Mouse (Mus musculus) testis, adult 2 months (tissue): ENCODE results near the gene Igsf9. TPM values are rescaled to one million over a fixed set of nuclear protein-coding genes. Genes with fewer than 3 reads are reported as not detected.

Experiments
- H3K27ac ChIP-seq: fragments of 200-500 bp; 2 replicates; pipeline ENCODE4 v1.5.1; 2012; ENCODE audit warnings: low read depth, low read length; ENCODE audit not compliant: control insufficient read depth, insufficient read depth
- H3K27me3 ChIP-seq: fragments of 200-500 bp; 2 replicates; pipeline ENCODE4 v1.6.1; 2012; ENCODE audit warnings: mild to moderate bottlenecking, low read length, moderate library complexity; ENCODE audit not compliant: control insufficient read depth, insufficient read depth
- H3K36me3 ChIP-seq: fragments of 200-500 bp; 2 replicates; pipeline ENCODE4 v1.6.1; 2012; ENCODE audit warnings: mild to moderate bottlenecking, low read length; ENCODE audit not compliant: control insufficient read depth, insufficient read depth
- H3K4me1 ChIP-seq: fragments of 200-500 bp; 2 replicates; pipeline ENCODE4 v1.6.1; 2012; ENCODE audit warnings: low read length; ENCODE audit not compliant: control insufficient read depth, insufficient read depth
- H3K4me3 ChIP-seq: fragments of 200-500 bp; 2 replicates; pipeline ENCODE4 v1.5.1; 2012; ENCODE audit warnings: low read depth, mild to moderate bottlenecking, low read length, moderate library complexity, mixed read lengths; ENCODE audit not compliant: control insufficient read depth
- CTCF ChIP-seq: fragments of 200-500 bp; IDR thresholded peaks from 2 replicates; pipeline ENCODE4 v1.5.1; 2012; ENCODE audit warnings: low read depth, mild to moderate bottlenecking, inconsistent platforms, low read length, moderate library complexity; ENCODE audit not compliant: control insufficient read depth, insufficient read depth, insufficient replicate concordance
- POLR2A ChIP-seq: fragments of 200-500 bp; IDR thresholded peaks from 2 replicates; pipeline ENCODE4 v1.6.1; 2012; ENCODE audit warnings: low read depth, mild to moderate bottlenecking, inconsistent platforms, low read length, moderate library complexity; ENCODE audit not compliant: control insufficient read depth
- polyA plus RNA-seq: library from polyadenylated mRNA; depleted of rRNA; stranded (reverse); fragments of >200 nt; gene quantifications from 2 replicates; pipeline ENCODE4 v1.2.3, GENCODE M21; 2012; rRNA removed

Gene Igsf9
- polyA plus RNA-seq, 1 experiment, result 66.1 TPM

DNA sequence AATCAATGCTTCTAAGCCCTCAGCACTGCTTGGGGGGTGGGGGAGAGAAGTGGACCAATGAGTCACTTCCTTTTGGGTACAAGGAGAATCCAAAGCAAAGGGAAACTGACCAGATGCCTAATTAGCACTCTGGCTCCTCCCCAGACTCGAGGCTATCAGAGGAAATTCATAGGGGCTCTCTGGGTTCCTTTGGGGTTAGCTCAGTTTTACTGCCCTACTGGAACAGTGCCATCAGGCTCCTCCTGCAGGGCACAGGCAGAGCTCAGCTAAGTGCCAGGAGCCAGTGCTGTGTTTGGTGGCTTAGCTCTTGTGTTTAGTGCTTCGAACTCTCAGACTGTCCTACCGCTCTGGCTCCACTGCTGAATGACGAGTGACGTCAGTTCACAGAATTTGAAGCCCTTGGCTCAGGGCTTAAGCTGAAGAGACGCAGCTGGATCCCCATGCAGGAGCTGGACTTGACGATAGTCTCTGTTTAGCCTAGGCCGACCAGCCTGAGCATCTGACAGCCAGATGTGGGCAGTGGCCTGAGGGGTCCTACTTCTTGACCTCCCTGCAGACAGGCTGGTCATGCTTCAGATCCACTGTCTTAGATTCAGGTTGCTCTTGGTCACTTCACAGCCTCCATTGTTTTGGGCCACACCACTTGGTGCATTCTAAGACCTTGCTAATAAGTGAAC lies 49.1 kb downstream of the Igsf9 start:
- TF ChIP-seq CTCF (no peak), POLR2A (no peak)
- H3K4me1 ChIP-seq, result peaks cover 11% of the 10 kb centered on the region
- no peak overlapping the region for H3K4me3 ChIP-seq
- H3K36me3 ChIP-seq, result no peaks in the 10 kb centered on the region
- no peaks in the 10 kb centered on the region for H3K27me3 ChIP-seq
- H3K27ac ChIP-seq, result no peak overlapping the region

GRCm38 (mm10) chr1:172532551-172532950 lies 51.0 kb downstream of the Igsf9 start:
- no peak for TF ChIP-seq POLR2A
- TF ChIP-seq CTCF, result no peak
- Histone ChIP-seq H3K36me3 (no peaks in the 10 kb centered on the region), H3K4me1 (peaks cover 8% of the 10 kb centered on the region), H3K27me3 (no peaks in the 10 kb centered on the region), H3K4me3 (peak overlapping the region; percentile 9; the same call in 1 of the 2 replicates), H3K27ac (no peak overlapping the region)

DNA sequence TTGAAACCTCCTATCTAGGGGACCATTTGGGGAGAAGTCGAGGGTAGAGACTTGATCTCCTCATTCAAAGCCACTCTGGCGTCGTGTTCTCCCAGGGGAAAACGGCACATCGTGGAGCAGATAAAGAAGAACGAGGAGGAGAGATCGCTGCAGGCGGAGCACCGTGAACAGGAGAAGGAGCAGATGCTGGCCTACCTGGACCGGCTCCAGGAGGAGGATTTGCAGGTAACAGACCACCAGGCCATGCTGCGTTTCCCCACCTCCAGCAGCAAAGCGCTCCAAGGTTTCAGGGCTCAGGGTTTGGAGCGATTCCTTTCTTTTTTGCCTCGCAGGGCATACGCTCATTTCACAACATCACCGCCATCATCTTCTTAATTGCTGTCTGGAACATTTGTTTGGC lies 53.5 kb downstream of the Igsf9 start:
- no peaks in the 10 kb centered on the region for H3K36me3 ChIP-seq
- H3K4me1 ChIP-seq, result peaks cover 8% of the 10 kb centered on the region
- TF ChIP-seq CTCF, result no peak
- no peak for TF ChIP-seq POLR2A
- H3K4me3 ChIP-seq, result no peak overlapping the region
- H3K27me3 ChIP-seq, result no peaks in the 10 kb centered on the region
- H3K27ac ChIP-seq, result no peak overlapping the region

DNA sequence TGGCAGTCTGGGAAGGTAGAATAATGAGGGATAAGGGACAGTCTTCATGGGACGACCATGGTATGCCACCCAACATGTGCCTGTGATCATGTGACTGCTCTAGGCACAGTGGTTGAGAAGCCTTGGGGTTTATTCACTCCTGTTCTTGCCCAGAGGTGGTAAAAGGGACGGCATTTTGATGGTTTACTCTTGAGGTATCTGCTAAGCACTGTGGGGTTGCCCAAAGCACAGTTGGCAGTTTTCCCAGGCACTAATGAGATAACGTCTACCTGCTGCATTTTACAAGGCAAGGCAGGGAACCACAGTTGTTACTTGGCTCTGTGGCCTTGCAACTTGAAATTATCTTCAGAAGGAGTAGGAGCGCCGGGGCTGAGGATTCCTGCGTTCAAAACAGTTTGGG lies 58.2 kb downstream of the Igsf9 start:
- no peak for TF ChIP-seq POLR2A
- TF ChIP-seq CTCF, result no peak
- H3K36me3 ChIP-seq, result no peaks in the 10 kb centered on the region; the same call in 1 of the 2 replicates
- H3K27ac ChIP-seq, result no peak overlapping the region

DNA sequence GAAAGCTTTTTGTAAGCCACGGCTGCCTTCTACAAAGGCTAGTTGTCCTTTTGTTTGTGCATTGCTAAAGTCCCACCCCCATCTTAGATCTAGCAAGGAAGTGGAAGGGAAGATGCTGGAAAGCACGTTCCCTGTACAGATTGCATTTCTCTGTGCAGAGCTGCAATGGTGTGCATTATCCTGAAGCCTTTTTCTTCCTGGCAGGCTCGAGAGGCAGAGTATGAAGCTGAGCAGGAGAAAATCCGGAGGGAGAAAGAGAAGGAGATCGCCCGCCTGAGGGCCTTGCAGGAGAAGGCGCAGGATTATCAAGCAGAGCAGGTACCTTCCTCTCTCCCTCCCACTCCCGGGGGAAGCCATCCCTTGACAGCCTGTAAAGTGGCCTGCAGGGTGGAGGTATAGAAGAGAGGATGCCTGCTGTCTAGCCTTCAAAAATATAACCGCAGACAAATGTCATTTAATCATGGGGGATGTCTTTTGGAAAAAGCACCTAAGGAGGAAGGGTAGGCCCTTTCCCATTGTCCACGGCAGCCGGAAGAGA lies 58.8 kb downstream of the Igsf9 start:
- H3K27ac ChIP-seq, result no peak overlapping the region
- peaks cover 5% of the 10 kb centered on the region for H3K4me1 ChIP-seq
- TF ChIP-seq POLR2A (no peak), CTCF (no peak)
- H3K36me3 ChIP-seq, result no peaks in the 10 kb centered on the region; the same call in 1 of the 2 replicates
- no peak overlapping the region for H3K4me3 ChIP-seq
- no peaks in the 10 kb centered on the region for H3K27me3 ChIP-seq

More for the DNA sequence above, 58.2 kb downstream of the Igsf9 start:
- no peaks in the 10 kb centered on the region for H3K27me3 ChIP-seq
- peaks cover under 1% of the 10 kb centered on the region; the same call in 1 of the 2 replicates for H3K4me1 ChIP-seq
- no peak overlapping the region for H3K4me3 ChIP-seq

DNA sequence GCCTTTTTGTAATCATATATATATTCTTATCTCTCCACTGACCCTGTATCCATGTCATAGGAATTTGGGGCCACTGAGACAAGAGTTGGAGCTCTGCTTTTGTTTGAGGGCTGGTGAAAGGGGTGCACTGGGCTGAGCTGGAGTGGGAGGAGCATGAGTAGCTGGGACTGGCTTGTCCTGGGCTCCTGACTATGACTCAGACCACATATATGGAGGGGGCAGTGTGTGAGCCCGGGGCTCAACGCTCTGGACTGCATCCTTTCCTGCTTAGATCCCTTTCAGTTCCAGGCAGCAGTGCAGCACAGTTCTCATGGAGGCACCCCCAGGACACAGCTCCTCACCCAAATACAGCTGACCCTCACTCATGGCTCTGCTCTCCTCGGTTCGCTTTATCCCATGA lies 64.5 kb downstream of the Igsf9 start:
- no peaks in the 10 kb centered on the region for H3K27me3 ChIP-seq
- no peak overlapping the region for H3K27ac ChIP-seq
- H3K4me1 ChIP-seq, result peaks cover 10% of the 10 kb centered on the region
- TF ChIP-seq CTCF (no peak), POLR2A (no peak)
- no peak overlapping the region for H3K4me3 ChIP-seq
- H3K36me3 ChIP-seq, result no peaks in the 10 kb centered on the region; the same call in 1 of the 2 replicates

Other genes with a start within 250 kb of the Igsf9 start
- gene Atp1a4, start 223.4 kb upstream of the Igsf9 start, polyA plus RNA-seq, result 322 and 331 TPM in 2 replicates
- gene Igsf8, start 220.1 kb upstream of the Igsf9 start, polyA plus RNA-seq, result 43.9 and 52.2 TPM in 2 replicates
- gene Atp1a2, start 183.7 kb upstream of the Igsf9 start, polyA plus RNA-seq, result 12.4 and 17.3 TPM in 2 replicates
- 40.4 and 41.2 TPM in 2 replicates for gene Kcnj9, start 152.5 kb upstream of the Igsf9 start, polyA plus RNA-seq
- gene Kcnj10, start 140.6 kb upstream of the Igsf9 start, polyA plus RNA-seq, result 0.06 TPM in 2 replicates
- gene Pigm, start 105.2 kb upstream of the Igsf9 start, polyA plus RNA-seq, result 3.8 and 4.0 TPM in 2 replicates
- gene Slamf9, start 6.4 kb upstream of the Igsf9 start, polyA plus RNA-seq, result 9.8 and 13.1 TPM in 2 replicates
- 7.6 and 16.5 TPM in 2 replicates for gene Tagln2, start 18.3 kb downstream of the Igsf9 start, polyA plus RNA-seq
- 302 and 305 TPM in 2 replicates for gene Cfap45, start 39.0 kb downstream of the Igsf9 start, polyA plus RNA-seq
- gene Vsig8, start 74.2 kb downstream of the Igsf9 start, polyA plus RNA-seq, result 12.1 and 14.1 TPM in 2 replicates
- 0.06 TPM in 1 of 2 replicates, not detected in the other for gene Slamf8, start 108.8 kb downstream of the Igsf9 start, polyA plus RNA-seq
- not detected in 2 replicates for gene Fcrl6, start 120.8 kb downstream of the Igsf9 start, polyA plus RNA-seq
- gene Dusp23, start 151.2 kb downstream of the Igsf9 start, polyA plus RNA-seq, result 5.8 and 6.1 TPM in 2 replicates
- 0.26 and 0.46 TPM in 2 replicates for gene Crp, start 216.3 kb downstream of the Igsf9 start, polyA plus RNA-seq